Mouse (Mus musculus): ENCODE measurements around the gene Mpg.

The Mpg gene

DNA sequence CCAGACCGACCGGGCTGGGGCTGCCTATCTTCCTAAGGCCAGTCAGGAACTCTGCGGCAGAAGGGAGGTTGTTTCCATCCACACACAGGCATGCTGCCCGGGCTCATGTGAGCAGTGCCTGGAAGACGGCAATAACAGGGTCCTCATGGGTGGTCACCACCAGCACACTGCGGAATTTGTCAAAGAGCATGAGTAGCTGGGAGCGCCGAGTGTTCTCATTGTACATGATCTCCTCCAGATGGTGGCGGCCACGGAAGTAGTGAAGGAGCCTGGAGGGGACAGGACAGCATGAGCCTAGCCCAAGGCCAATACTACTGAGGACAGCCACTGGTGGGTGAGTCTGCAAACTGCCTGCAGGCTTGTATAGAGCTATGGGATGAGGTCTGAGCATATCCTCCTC, 6.5 kb downstream of the Mpg start:
- DNase-seq: no peak

DNA sequence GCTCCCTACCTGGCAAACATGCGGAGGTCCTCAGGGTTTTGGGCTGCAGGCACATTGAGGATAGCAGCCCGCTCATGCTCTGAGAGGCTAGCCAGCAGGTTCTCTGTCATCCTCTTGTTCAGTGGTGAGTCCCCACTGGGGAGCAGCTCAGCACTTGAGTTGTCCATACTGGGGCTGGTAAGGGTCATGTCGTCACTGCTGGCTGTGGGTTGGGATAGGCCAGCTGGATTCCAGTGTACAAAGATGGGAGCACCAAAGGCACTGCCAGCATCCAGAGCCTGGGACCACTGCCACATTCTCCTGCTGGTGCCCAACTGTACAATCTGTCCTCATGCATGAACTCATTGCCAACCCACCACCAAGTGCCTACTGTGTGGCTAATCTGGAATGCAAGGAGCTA, 7.6 kb downstream of the Mpg start:
- DNase-seq: no peak

- DNase-seq: no peak
Measured at GRCm38 (mm10) chr11:32234816-32235485, 8.6 kb downstream of the Mpg start.

DNA sequence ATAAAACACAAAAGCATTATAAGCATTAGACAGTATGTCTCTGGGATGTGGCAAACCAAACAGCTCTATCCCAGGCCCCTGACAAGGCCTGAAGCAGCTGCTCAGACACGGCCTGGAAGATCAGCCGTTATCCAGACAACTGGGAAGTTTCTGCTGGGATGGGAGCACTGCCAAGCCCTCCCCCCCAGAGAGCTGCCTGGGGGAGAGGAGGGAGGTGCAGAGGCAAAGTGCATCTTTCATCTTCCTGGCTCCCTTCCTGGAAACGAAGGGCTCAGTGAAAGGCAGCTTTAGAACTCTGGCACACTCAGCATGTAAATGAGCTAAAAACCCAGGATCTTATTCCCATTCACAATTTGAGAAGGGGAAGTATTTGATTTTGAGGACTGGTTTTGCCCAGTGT, 9.3 kb downstream of the Mpg start:
- peak; percentile 53 for DNase-seq

DNA sequence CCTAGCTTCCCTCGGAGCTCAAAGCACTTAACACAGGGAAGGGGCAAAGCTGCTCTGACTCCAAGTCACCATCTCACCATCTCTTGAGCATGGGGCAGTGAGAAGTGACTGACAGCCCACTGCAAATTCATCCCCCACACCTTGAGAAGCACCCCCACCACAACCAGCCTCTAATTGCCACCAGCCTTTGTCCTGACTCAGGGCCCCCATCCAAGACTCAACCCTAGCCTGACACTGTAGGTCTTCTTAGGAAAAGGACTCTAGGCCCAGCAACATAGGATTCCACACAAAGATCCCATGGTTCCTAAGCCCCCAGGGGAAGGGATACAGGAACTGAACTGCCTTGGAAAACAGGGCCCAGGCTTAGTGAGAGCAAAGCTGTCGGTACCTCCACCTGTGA, 9.8 kb downstream of the Mpg start:
- DNase-seq: no peak

- DNase-seq: peak; percentile 81
Measured at GRCm38 (mm10) chr11:32236712-32237410, 10.6 kb downstream of the Mpg start.

GRCm38 (mm10) chr11:32237411-32237795, 11.1 kb downstream of the Mpg start:
- DNase-seq: no peak

DNA sequence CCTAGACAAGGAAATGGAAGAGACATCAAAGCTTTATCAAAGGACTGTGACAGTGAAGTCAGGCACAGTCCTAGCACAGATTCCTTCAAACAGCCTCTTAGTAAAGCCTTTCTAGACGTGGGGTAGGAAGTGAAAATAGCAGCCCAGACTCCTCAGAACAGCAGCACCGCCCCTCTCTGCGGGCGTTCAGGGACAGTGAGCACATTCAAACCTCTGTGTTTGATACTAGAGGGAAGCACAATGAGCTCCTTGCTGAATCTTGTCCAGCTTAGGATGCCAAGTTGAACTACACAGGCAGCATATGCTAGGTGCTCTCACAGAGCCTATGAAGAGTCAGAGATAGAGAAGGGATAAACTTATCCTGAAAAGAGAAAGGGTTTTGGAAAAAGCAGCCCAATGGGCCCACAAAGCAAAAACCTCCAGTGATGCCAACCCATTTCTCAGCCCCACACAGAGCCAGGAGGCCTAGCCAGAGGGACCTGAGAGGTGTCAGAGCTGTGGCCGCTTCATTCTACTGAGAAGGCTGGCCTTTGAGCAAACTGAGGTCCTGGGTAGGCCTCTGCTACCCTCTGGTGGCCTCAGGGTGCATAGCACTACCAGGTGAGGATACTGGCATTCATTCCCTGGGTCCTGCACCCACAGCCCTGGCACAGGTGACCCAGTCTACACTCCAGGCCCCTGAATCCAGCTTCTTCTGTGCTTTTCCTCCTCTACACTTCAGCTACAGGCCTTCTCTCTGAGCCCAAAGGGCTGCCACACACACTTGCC, 12.0 kb downstream of the Mpg start:
- DNase-seq: peak; percentile 86

DNA sequence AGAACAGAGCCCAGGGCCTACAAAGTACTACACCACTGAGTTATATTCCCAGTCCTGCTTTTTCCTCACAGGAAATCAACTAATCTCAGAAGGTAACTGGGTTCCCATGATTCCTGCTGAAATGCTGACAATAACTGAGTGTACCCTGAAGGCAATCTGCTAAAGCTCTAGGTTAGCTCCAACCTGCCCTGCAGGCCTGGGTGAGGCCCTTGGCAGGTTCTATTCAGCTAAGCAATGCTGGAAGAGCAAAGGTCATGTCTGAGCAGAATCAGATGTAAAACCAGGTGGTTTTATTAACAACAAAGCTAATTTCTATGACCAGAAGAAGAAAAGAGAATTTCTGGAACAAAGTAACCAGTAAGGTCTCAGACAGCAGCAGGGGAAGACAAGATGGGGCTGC, 15.1 kb downstream of the Mpg start:
- no peak for DNase-seq

DNA sequence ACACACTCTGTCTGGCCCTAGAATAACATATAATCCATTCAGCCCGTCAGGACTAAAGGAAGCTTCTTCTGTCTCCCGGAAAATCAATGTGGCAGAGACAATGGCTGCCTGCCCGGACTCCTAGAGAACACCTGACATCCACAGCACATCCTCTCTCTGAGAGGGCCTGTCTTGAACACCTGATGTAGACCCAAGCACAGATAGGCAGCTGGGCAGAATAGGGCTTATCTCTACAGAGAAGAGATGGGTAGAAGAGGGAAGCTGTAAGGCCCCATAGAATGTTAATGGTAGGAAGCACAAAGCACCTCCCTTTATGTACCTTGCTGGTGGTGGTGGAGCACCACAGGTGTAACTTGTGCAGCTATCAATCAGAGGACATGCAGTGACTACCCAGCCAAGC, 15.9 kb downstream of the Mpg start:
- DNase-seq: peak; percentile 60

GRCm38 (mm10) chr11:32243205-32243955, 17.1 kb downstream of the Mpg start:
- peak; percentile 58 for DNase-seq

DNA sequence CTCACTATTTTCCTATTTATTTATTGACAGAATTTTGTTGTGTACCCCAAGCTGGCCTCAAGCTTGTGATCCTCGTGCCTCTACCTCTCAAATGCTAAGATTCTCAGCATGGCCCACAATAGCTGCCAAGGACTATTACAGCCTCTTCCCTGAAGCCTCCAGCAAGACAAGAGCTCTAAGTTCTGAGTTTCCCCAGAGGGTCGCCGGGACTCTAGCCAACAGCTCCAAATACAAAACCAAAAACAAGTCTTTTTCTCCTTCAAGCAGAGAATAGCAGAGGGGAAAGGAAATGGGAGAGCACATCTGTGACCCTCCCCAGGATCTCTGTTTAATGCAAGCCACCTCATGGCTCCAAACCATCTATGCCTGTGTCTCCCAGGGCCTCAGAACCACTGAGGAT, 17.8 kb downstream of the Mpg start:
- no peak for DNase-seq

DNA sequence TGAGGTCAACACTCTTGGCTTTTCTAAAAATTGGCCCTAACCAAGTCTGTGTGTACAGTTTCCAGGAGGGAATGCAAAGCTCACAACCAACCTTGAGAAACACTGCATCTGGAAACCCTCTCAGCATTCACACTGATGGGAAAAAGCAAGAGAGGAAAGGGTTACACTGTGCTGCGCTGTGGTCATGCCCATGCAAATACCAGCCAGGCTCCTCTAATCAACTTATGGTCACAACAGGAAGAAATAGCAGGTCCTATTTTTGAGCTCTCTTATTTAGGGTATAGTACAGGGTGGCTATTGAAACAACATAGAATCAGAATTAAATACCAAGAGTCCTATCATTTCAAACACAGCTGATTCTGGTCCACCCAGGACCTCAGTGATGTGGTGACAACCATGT, 18.3 kb downstream of the Mpg start:
- no peak for DNase-seq

GRCm38 (mm10) chr11:32245614-32246013, 19.3 kb downstream of the Mpg start:
- DNase-seq: peak; percentile 94

DNA sequence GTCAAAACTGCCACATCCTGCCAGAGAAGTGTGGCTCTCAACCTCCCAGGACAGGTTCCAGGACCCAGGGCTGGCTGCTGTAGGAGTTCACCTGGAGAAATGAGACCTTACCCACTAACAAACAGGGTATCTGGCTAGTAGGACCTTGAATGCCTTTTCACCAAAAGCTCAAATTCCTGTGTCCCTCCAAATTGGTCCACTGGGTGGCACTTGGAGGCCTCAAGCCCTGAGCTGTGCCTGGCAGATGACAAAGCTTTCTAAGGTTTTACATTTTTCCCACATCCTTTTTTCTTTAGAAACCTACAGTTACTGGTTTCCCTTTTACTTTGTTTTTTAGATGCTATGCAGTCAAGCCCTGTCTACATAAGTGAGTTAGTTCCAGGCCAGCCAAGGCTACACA, 20.8 kb downstream of the Mpg start:
- peak; percentile 77 for DNase-seq

DNA sequence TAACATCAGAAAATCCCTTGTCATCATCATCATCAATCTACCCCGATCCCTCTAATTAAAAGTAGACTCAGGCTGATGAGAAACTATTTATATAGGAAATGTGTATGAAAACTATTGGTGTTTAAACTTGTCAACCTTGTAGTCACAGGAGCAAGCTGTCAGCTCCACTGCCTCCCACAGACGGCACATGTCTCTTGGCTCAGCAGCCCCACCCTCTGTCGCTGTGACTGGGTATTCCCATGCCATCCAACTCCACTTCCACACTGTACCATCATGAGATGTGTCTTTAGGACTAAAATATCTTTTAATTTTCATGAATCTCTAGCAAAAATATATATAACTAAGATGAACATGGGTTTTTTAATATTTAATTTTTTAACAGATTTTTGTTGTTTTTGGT, 22.0 kb downstream of the Mpg start:
- peak; percentile 77 for DNase-seq

GRCm38 (mm10) chr11:32250880-32251763, 24.8 kb downstream of the Mpg start:
- DNase-seq: peak; percentile 91

DNA sequence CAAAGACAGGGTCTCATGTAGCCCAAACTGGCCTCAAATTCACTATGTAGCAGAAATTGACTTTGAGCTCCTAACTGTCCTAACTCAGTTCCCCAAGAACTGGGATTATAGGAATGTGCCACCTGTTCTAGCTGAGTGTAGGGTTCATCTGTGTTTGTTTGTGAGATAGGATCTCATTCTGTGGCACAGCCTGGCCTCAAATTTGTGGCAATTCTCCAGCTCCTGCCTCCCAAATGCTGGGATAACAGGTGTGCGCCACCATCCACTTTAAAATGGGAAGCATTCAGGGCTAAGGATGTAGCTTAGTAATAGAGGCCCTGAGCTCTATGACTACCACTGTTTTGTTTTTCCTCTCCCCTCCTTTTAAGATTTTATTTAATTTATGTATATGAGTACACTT, 26.8 kb downstream of the Mpg start:
- DNase-seq: no peak

- DNase-seq: peak; percentile 89
Measured at GRCm38 (mm10) chr11:32256146-32256545, 29.8 kb downstream of the Mpg start.

DNA sequence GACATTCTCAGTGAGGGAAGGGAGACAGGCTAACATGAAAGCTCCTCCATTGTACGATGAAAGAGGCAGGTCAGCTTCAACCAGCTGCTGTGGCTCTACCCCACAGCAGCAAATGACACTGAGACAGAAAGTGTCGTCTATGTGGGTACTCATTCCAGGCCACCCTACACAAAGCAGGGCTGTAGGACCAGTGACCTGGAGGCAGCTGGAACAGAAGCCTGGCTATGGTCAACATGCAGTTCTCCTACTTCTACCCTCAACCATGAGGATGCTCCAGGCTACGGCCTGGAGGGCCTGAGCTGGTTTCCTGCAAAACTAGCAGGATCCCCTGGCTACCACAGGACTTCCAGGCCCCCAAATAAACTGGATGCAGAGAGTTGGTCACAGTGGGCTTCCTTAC, 30.3 kb downstream of the Mpg start:
- no peak for DNase-seq

GRCm38 (mm10) chr11:32262674-32263415, 36.5 kb downstream of the Mpg start:
- DNase-seq: no peak
